Mouse (Mus musculus) limb, embryonic 11.5 days (tissue): ENCODE data around the gene Adat3. TPM values are rescaled to one million over a fixed set of nuclear protein-coding genes. Genes with fewer than 3 reads are reported as not detected.

ENCODE experiments used
- ATAC-seq: fragments of 200-750 bp; cut with Nextera tagmentation; 2 replicates; pipeline ENCODE4 v1.8.0; 2017; ENCODE audit warnings: low read depth; ENCODE audit not compliant: insufficient number of reproducible peaks, low FRiP score, low TSS enrichment
- DNase-seq: peaks from one replicate; pipeline ENCODE4 v3.0.0-alpha.2; 2015; ENCODE audit warnings: low spot score
- H3K27ac ChIP-seq: fragments of 300-500 bp; sonication (generic); replicated peaks from 2 replicates; pipeline ENCODE4 v1.5.1; 2014; ENCODE audit warnings: low read depth, mild to moderate bottlenecking, low read length
- H3K27me3 ChIP-seq: fragments of 300-500 bp; sonication (generic); 2 replicates; pipeline ENCODE4 v1.6.1; 2014; ENCODE audit warnings: mild to moderate bottlenecking, low read length, mixed read lengths; ENCODE audit not compliant: control insufficient read depth, insufficient read depth
- H3K36me3 ChIP-seq: fragments of 300-500 bp; sonication (generic); 2 replicates; pipeline ENCODE4 v1.6.1; 2014; ENCODE audit warnings: mild to moderate bottlenecking, low read length, moderate library complexity, mixed read lengths; ENCODE audit not compliant: control insufficient read depth, insufficient read depth
- H3K4me1 ChIP-seq: fragments of 300-500 bp; sonication (generic); 2 replicates; pipeline ENCODE4 v1.6.1; 2014; ENCODE audit warnings: low read length, mixed read lengths; ENCODE audit not compliant: control insufficient read depth, insufficient read depth
- H3K4me2 ChIP-seq: fragments of 300-500 bp; sonication (generic); 2 replicates; pipeline ENCODE4 v1.6.1; 2014; ENCODE audit warnings: low read depth, mild to moderate bottlenecking, moderate library complexity; ENCODE audit not compliant: severe bottlenecking
- H3K4me3 ChIP-seq: fragments of 300-500 bp; sonication (generic); 2 replicates; pipeline ENCODE4 v1.5.1; 2014; ENCODE audit warnings: low read depth, low read length
- H3K9ac ChIP-seq: fragments of 300-500 bp; sonication (generic); 2 replicates; pipeline ENCODE4 v1.6.1; 2014; ENCODE audit warnings: mild to moderate bottlenecking, low read length
- H3K9me3 ChIP-seq: fragments of 300-500 bp; sonication (generic); 2 replicates; pipeline ENCODE4 v1.6.1; 2016; ENCODE audit warnings: low read length; ENCODE audit not compliant: control insufficient read depth
- WGBS: fragments of 180-500 bp; shearing (Covaris S2); extraction: QIAGEN DNeasy Blood & Tissue Kit; methylation state at CpG from one replicate; pipeline ENCODE4 v1.1.7; 2014; 5-methylcytosine and 5-hydroxymethylcytosine counted together
- microRNA-seq: library from miRNA; unstranded; fragments of <30 nt; microRNA quantifications from one replicate; pipeline ENCODE4, GENCODE M21; 2016
- polyA plus RNA-seq: library from polyadenylated mRNA; unstranded; fragments of >200 nt; fragmentation: Nextera tagmentation; extraction: Ambion mirVana; gene quantifications from 2 replicates; pipeline ENCODE4 v1.2.1, GENCODE M21; 2014

The Adat3 gene
- polyA plus RNA-seq, 1 experiment from 2014 or later: 9.8 TPM

DNA sequence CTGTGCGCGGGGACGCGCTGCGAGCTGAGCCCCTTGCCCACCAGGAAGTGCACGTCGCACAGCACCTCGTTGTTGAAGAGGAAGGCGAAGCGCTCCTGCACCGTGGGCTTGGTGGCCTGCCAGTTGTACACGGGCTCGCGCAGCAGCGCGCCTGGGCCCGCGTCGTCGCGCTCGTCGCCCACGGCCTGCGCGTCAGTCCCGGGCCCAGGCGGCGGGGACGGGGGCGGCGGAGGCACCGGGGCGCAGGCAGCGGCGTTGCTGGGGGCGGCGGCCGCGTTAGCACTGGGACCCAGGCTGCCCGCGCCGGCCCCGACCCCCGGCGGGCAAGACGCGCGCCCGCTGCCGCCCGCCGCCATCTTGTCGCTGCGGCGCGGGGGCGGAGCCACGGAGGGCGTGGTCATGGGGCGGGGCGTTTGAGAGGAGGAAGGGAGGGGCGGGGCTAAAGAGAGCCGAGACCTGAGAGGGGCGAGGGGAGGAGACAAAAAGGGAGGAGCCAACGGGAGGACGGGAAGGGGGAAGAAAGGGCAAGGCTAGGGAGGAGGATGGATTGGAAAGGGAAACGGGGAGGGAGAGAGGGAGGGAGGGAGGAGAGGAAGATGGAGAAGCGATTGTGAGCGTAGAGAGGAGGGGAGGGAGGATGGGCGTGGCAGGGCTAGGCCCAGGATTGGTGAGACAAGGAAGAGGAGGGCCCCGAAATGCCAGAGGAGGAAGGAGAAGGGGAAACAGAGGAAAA is 53.6 kb downstream of the Adat3 start:
- Histone ChIP-seq H3K4me2 (peak overlapping the region; percentile 90), H3K9ac (peak overlapping the region; percentile 92), H3K4me3 (peak overlapping the region; percentile 82), H3K36me3 (no peaks in the 10 kb centered on the region), H3K27ac (peak overlapping the region; percentile 62; the same call in 1 of the 2 replicates), H3K27me3 (no peaks in the 10 kb centered on the region), H3K4me1 (peaks cover 9% of the 10 kb centered on the region), H3K9me3 (no peaks in the 10 kb centered on the region)
- DNase-seq: peak; percentile 99
- WGBS: under 1% methylated on average over 60 of the region's 72 CpGs
- peak; percentile 78 for ATAC-seq

- 18% methylated on average over 15 of the region's 15 CpGs for WGBS
- Histone ChIP-seq H3K4me1 (peaks cover 9% of the 10 kb centered on the region), H3K9ac (peak within 1 kb of the TSS; percentile 92), H3K36me3 (no peaks in the 10 kb centered on the region), H3K4me2 (peak within 1 kb of the TSS; percentile 90), H3K9me3 (no peaks in the 10 kb centered on the region), H3K4me3 (peak within 1 kb of the TSS; percentile 82), H3K27me3 (no peaks in the 10 kb centered on the region), H3K27ac (peak within 1 kb of the TSS; percentile 62; the same call in 1 of the 2 replicates)
- no peak for ATAC-seq
- DNase-seq: no peak
These were observed 54.4 kb downstream of the Adat3 start, which contains the start of gene Btbd2 for GRCm38 (mm10) chr10:80656863-80657623. Btbd2 (minus strand) TSS chr10:80657071.

Small RNA genes within 50 kb of the gene (microRNA-seq; reads per million reads assigned to microRNA genes)
- gene Mir6912: not detected

Other genes with a start within 250 kb of the Adat3 start
- 0.49 and 0.61 TPM in 2 replicates for gene Plk5, start 246.4 kb upstream of the Adat3 start, polyA plus RNA-seq
- 9.8 and 10.4 TPM in 2 replicates for gene Mex3d, start 215.2 kb upstream of the Adat3 start, polyA plus RNA-seq
- gene Mbd3, start 203.3 kb upstream of the Adat3 start, polyA plus RNA-seq: 302 and 337 TPM in 2 replicates
- gene Uqcr11, start 196.1 kb upstream of the Adat3 start, polyA plus RNA-seq: 527 and 533 TPM in 2 replicates
- 232 and 248 TPM in 2 replicates for gene Tcf3, start 169.2 kb upstream of the Adat3 start, polyA plus RNA-seq
- gene Onecut3, start 108.0 kb upstream of the Adat3 start, polyA plus RNA-seq: not detected in 2 replicates
- gene Atp8b3, start 63.8 kb upstream of the Adat3 start, polyA plus RNA-seq: 0.37 and 0.48 TPM in 2 replicates
- gene Rexo1, start 41.3 kb upstream of the Adat3 start, polyA plus RNA-seq: 27.2 and 32.6 TPM in 2 replicates
- gene Klf16, start 25.6 kb upstream of the Adat3 start, polyA plus RNA-seq: 5.7 and 6.6 TPM in 2 replicates
- 114 and 121 TPM in 2 replicates for gene Abhd17a, start 12.5 kb upstream of the Adat3 start, polyA plus RNA-seq
- gene Scamp4, start within 50 bp of the Adat3 start, polyA plus RNA-seq: 68.8 and 73.0 TPM in 2 replicates
- gene Gm49322, start 3.1 kb downstream of the Adat3 start, polyA plus RNA-seq: 2.1 and 2.6 TPM in 2 replicates
- 126 and 152 TPM in 2 replicates for gene Csnk1g2, start 20.0 kb downstream of the Adat3 start, polyA plus RNA-seq
- gene Btbd2, start 54.2 kb downstream of the Adat3 start, polyA plus RNA-seq: 67.4 and 67.9 TPM in 2 replicates
- 95.3 and 98.5 TPM in 2 replicates for gene Mknk2, start 75.2 kb downstream of the Adat3 start, polyA plus RNA-seq
- gene Mob3a, start 99.1 kb downstream of the Adat3 start, polyA plus RNA-seq: 44.0 and 48.6 TPM in 2 replicates
- 4.8 and 5.0 TPM in 2 replicates for gene Izumo4, start 99.3 kb downstream of the Adat3 start, polyA plus RNA-seq
- gene Ap3d1, start 139.4 kb downstream of the Adat3 start, polyA plus RNA-seq: 67.8 and 68.5 TPM in 2 replicates
- gene Dot1l, start 152.3 kb downstream of the Adat3 start, polyA plus RNA-seq: 23.0 and 27.8 TPM in 2 replicates
- gene Sf3a2, start 195.3 kb downstream of the Adat3 start, polyA plus RNA-seq: 122 and 130 TPM in 2 replicates
- gene Plekhj1, start 195.7 kb downstream of the Adat3 start, polyA plus RNA-seq: 141 and 145 TPM in 2 replicates
- not detected in 2 replicates for gene Amh, start 202.4 kb downstream of the Adat3 start, polyA plus RNA-seq
- gene Jsrp1, start 210.6 kb downstream of the Adat3 start, polyA plus RNA-seq: 0.40 and 0.96 TPM in 2 replicates
- gene Oaz1, start 223.8 kb downstream of the Adat3 start, polyA plus RNA-seq: 2,003 and 2,108 TPM in 2 replicates
- gene Lingo3, start 241.2 kb downstream of the Adat3 start, polyA plus RNA-seq: 0.33 and 0.36 TPM in 2 replicates